Mouse (Mus musculus) erythroid progenitor cell, adult 5-6 weeks (primary cell): ENCODE measurements around the gene Prkch. TPM values are rescaled to one million over a fixed set of nuclear protein-coding genes. Genes with fewer than 3 reads are reported as not detected.
A peak's percentile ranks its signal among the peaks of the same experiment; 100 is the strongest.
"Not testable (repeated sequence)": the region's sequence is repeated elsewhere in the genome, so short reads cannot be mapped to it uniquely, and the experiment has no call there.

Source experiments
- ATAC-seq: replicated peaks from 2 replicates; pipeline ENCODE4 v1.8.0; 2016; ENCODE audit warnings: moderate number of reproducible peaks, mild to moderate bottlenecking, moderate TSS enrichment, inconsistent platforms; ENCODE audit not compliant: poor library complexity, low FRiP score, severe bottlenecking
- total RNA-seq, 2 experiments: library from RNA; stranded (forward) in 1 of 2; stranded (reverse) in 1 of 2; fragments of 150-400 nt in 1 of 2; fragments of 186-747, 209-891 nt in 1 of 2; gene quantifications; 2 replicates each; pipeline versions ENCODE4 v1.2.3 to v1.2.4; 2015 to 2017; ENCODE audit warnings: low replicate concordance in 2 of 2

The Prkch gene
- total RNA-seq (2015; ENCODE audit: low replicate concordance): 2.5 and 5.0 TPM in 2 replicates
- 2.6 and 3.4 TPM in 2 replicates for total RNA-seq (2017; ENCODE audit: low replicate concordance)

- ATAC-seq: no peak
Observed at GRCm38 (mm10) chr12:73584610-73585240, at the start of gene Prkch. Gene Prkch (plus strand): TSS chr12:73584796.

GRCm38 (mm10) chr12:73537499-73538138 is 47.0 kb upstream of the Prkch start:
- ATAC-seq: no peak

GRCm38 (mm10) chr12:73538139-73538508 is 46.5 kb upstream of the Prkch start:
- not testable (repeated sequence) for ATAC-seq

- ATAC-seq: no peak
Observed at GRCm38 (mm10) chr12:73539151-73539550, 45.4 kb upstream of the Prkch start.

GRCm38 (mm10) chr12:73540402-73540801 is 44.2 kb upstream of the Prkch start:
- ATAC-seq: no peak

- no peak for ATAC-seq
Observed at GRCm38 (mm10) chr12:73543191-73543590, 41.4 kb upstream of the Prkch start.

GRCm38 (mm10) chr12:73544736-73545671 is 39.6 kb upstream of the Prkch start:
- no peak for ATAC-seq

- no peak for ATAC-seq
Observed at GRCm38 (mm10) chr12:73545672-73546085, 38.9 kb upstream of the Prkch start.

- no peak for ATAC-seq
Observed at GRCm38 (mm10) chr12:73546086-73546711, 38.4 kb upstream of the Prkch start, which contains the start of gene Tmem30b. Gene Tmem30b (minus strand): TSS chr12:73546392.

- ATAC-seq: no peak
Observed at GRCm38 (mm10) chr12:73547646-73548045, 37.0 kb upstream of the Prkch start.

- ATAC-seq: no peak
Observed at GRCm38 (mm10) chr12:73548259-73548658, 36.3 kb upstream of the Prkch start.

- 0 out of 2 replicates have a peak, but pooled peaks have one; percentile 42 for ATAC-seq
Observed at GRCm38 (mm10) chr12:73554155-73554554, 30.4 kb upstream of the Prkch start.

GRCm38 (mm10) chr12:73558525-73559195 is 25.9 kb upstream of the Prkch start:
- no peak for ATAC-seq

- ATAC-seq: no peak
Observed at GRCm38 (mm10) chr12:73560091-73560490, 24.5 kb upstream of the Prkch start.

- ATAC-seq: not testable (repeated sequence)
Observed at GRCm38 (mm10) chr12:73563122-73563521, 21.5 kb upstream of the Prkch start.

GRCm38 (mm10) chr12:73564176-73564575 is 20.4 kb upstream of the Prkch start:
- no peak for ATAC-seq

GRCm38 (mm10) chr12:73564795-73565619 is 19.6 kb upstream of the Prkch start:
- ATAC-seq: no peak

- no peak for ATAC-seq
Observed at GRCm38 (mm10) chr12:73565620-73565969, 19.0 kb upstream of the Prkch start.

GRCm38 (mm10) chr12:73574632-73575031 is 10.0 kb upstream of the Prkch start:
- no peak for ATAC-seq
